Comparison of ENCODE assay signal across 8 mouse cellular contexts in genomic region chr4:118543592-118544260, GRCm38 (mm10). TPM values are rescaled to one million over a fixed set of nuclear protein-coding genes. Genes with fewer than 3 reads are reported as not detected.
DNase-seq lines count a peak whose midpoint lies in the region; ATAC-seq lines count a peak whose summit lies in the region.

Gene Tmem125, minus strand, starts transcription at chr4:118544044.

- peak within 1 kb of the TSS; percentile 39 for H3K4me3 ChIP-seq in stomach, embryonic 16.5 days (replicated peaks; ENCODE audit: low read length)

- H3K27me3 ChIP-seq in stomach, embryonic 16.5 days (ENCODE audit: control insufficient read depth, insufficient read depth, low read length) = no peaks in the 10 kb centered on the region

- DNase-seq in right cerebral cortex, adult 2 months (ENCODE audit: low spot score in 2 of 2) = peak; percentile 22 to 26
- DNase-seq in right cerebral cortex, postnatal 4 days = no peak
- peak; percentile 60 for DNase-seq in embryo, embryonic 9.5 days (ENCODE audit: extremely low spot score)
- DNase-seq in heart, postnatal 25 days (ENCODE audit: low spot score) = peak; percentile 23
- DNase-seq in kidney, postnatal 36 days = peak; percentile 93
- no peak for DNase-seq in left cerebral cortex, adult 11 months (ENCODE audit: low spot score)

- peak within 1 kb of the TSS; percentile 55 for H3K9ac ChIP-seq in stomach, embryonic 16.5 days (ENCODE audit: low read length)

- H3K9me3 ChIP-seq in stomach, embryonic 16.5 days (replicated peaks; ENCODE audit: control insufficient read depth, low read length) = no peaks in the 10 kb centered on the region

- intact Hi-C loops in heart, postnatal 25 days (cut with DNase I) = no loop called here

- H3K4me2 ChIP-seq in stomach, embryonic 16.5 days (ENCODE audit: low read depth, low read length) = peak within 1 kb of the TSS; percentile 50

- 1% methylated on average over 24 of the region's 24 CpGs for WGBS in stomach, embryonic 16.5 days

- no peaks in the 10 kb centered on the region for H3K36me3 ChIP-seq in stomach, embryonic 16.5 days (ENCODE audit: control insufficient read depth, insufficient read depth, low read length)

- ATAC-seq in megakaryocyte, adult 5-6 weeks (ENCODE audit: poor library complexity, severe bottlenecking) = peak; percentile 48
- peak; percentile 95 for ATAC-seq in stomach, embryonic 16.5 days (ENCODE audit: insufficient read depth, low FRiP score)

- peak within 1 kb of the TSS; percentile 91 for H3K27ac ChIP-seq in stomach, embryonic 16.5 days (ENCODE audit: low read length)

- H3K4me1 ChIP-seq in stomach, embryonic 16.5 days (ENCODE audit: control insufficient read depth, insufficient read depth, low read length) = no peaks in the 10 kb centered on the region

RNA-seq across cellular contexts. Expression of gene Tmem125, which starts in this region (rescaled TPM):
- total RNA-seq in heart, postnatal 25 days (2021) = under 1 TPM in 1 of 2 experiments, not detected in 1; 0.17 TPM
- 0.18 TPM in 1 of 2 replicates, not detected in the other for total RNA-seq in megakaryocyte, adult 5-6 weeks (2015)
- not detected in 2 replicates for total RNA-seq in megakaryocyte, adult 5-6 weeks (2017)
- 16.7 and 24.0 TPM in 2 replicates for polyA plus RNA-seq in stomach, embryonic 16.5 days (2015; fragmentation: Nextera tagmentation; extraction: Ambion mirVana)

Comparison
In these comparisons a context has a peak if more than half of its experiments do, and no peak if none do; other contexts are left out.
1. DNase-seq: peak in right cerebral cortex, adult 2 months (2 of 2), embryo, embryonic 9.5 days (single experiment) and kidney, postnatal 36 days (2 of 2); none in right cerebral cortex, postnatal 4 days (single experiment) and left cerebral cortex, adult 11 months (single experiment).
2. Peak in DNase-seq in heart, postnatal 25 days; RNA of the gene not detected or under 1 TPM.
3. Peak in ATAC-seq in megakaryocyte, adult 5-6 weeks; RNA of the gene not detected or under 1 TPM.